Mouse (Mus musculus) cerebellum, adult (tissue): ENCODE data around the gene Smim22.

Experiments
- ATAC-seq: cut with Nextera tagmentation; 2 replicates; pipeline ENCODE4 v1.9.2; 2017; ENCODE audit warnings: mild to moderate bottlenecking, moderate library complexity, mixed read lengths; ENCODE audit not compliant: insufficient number of reproducible peaks, low FRiP score, low TSS enrichment

Gene Smim22

DNA sequence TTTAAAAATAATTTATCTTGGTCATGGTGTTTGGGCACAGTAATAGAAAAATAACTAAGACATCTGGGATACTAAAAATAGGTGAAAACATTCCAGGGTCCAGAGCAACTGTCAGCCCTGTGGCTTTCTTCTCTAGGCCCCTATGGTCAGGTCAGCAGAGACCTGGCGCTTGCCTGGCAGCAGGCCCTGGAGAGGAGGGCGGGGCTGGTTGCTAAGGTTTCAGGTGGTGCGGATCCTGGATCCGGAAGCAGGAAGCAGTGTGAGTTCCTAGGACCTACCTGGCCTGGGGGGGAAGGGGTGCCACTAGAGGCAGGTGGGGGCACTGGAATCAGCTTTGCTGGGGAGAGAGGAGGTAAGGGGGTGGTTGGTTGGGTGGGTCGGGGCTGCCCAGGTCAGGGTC lies at the start of gene Smim22:
TSS of gene Smim22 (plus strand) at position 222 of the 400 bp plus-strand sequence.
- no peak for ATAC-seq

DNA sequence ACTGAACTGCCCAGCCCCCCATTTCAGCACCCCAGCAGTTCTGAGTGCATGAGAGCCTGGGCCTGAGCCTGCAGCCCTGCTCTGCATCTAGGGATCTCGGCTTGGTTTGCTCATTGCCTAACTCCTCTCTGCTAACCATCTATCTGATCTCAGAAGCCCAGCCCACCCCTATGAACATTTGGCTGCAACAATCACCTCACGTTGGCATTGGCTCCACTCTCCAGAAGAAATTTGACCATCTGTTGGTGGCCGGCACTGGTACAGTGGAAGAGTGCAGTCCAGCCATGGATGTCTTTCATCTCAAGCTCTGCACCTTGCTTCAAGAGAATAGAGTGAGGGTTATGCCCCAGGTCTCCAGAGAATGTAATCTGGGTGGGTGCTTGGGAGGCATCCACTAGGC lies 49.6 kb upstream of the Smim22 start:
- peak; percentile 74 for ATAC-seq

DNA sequence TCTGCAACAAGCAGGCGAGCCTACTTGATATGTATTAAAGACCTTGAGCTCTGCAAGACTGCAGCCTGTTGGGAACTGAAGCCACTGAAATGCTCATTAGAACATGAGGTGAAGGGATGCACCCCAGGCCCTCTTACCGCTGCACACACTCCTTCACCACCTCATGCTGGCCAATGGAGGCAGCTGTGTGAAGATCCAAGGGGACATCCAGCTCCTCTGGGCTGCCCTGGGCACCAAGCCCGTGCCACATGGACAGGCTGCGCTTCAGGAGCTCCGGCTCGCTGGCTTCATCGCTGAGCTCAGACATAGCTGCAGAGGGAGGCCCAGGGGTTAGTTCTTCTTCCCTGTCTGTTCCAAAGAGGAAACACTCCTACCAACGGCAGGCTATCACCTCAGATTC lies 46.8 kb upstream of the Smim22 start:
- ATAC-seq, result no peak

DNA sequence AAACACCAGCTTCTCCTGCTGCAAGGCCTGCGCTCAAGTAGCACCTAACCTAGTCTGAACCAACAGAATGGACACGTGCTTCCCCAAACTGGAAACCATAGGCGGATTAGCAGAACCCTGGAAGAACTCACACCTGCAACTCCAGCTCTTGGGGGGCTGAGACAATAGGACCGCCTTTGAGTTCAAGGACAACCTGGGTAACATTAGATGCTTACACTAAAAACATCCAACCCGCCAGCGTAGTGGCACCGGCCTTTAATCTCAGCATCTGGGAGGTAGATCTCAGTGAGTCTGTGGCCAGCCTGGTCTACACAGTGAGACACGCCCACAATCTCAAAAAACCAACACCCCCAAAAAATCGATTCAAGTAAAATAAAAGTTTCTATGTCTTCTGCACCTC lies 43.7 kb upstream of the Smim22 start:
- ATAC-seq, result no peak

DNA sequence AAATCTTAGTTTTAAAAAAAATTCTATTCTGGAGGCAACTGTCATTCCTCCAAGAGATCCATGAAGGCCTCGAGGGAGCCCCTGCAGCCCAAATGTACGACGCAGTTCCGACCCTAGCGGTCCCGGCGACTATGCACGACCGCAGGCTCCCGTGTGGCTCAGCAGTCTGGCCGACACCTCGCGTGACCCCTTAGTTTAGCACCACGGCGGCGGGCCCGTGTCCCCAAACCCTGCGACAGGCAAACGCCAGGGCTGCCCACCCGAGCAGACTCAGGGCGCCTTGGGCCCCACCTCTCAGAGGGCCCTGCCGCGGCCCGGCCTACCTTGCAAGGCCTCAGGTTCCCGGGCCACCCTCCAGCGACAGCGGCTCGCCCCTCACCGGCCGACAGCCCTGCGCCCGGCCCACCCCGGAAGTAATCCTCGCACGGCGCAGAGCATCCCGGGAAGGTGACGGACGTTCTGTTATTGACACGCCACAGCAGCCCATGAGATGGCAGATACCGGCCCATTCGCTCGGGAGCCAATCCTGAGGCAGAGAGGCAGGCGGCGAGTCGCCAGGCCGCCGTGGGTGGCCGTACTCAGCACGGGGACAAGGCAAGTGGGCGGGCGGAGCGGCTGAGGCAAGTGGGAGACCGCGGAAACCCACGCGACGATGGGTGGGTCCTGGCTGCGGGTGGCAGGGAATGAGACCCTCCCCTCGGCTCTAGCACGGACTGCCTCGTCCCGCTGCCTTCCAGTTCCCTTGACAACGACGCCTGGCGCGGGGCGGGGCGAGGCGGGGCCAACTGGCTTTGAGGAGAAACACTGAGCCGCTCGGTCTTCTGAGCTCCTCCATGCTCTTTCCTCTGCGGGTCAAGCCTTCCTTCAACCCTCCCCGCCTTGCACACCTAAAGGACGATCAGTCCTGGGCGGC lies 43.0 kb upstream of the Smim22 start, which contains the start of gene Anks3:
TSS of gene Anks3 (minus strand) at position 409 of the 913 bp plus-strand sequence.
- peak; percentile 94 for ATAC-seq

DNA sequence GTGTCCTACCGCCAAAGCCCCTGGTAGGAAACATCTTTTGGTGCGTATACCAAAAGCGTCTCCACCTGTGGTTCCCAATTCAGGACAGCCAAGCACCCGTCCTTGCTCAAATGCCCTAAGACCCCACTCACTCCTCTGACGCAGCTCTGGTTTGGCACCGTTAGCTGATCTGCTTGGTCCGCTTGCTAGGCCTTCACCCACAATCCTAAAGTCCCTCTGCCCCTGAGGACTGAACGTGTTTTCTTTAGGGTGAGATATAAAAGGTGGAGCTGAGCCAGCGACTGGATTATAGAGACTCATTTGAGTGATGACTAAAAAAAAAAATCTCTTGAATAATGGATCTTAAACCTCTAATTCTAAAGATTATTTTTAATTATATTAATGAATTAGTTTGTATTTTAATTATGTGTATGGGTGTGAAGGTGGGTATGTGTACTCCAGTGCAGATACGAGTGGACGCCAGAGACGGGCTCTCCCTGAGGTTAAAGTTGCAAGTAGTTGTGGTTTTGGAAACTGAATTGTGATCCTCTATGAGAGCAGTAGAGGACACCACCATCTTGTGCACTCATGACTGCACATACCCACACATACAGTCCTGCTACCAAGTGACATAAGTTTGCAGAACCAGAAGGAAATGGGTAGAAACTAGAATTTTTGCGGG lies 42.2 kb upstream of the Smim22 start:
- no peak for ATAC-seq

DNA sequence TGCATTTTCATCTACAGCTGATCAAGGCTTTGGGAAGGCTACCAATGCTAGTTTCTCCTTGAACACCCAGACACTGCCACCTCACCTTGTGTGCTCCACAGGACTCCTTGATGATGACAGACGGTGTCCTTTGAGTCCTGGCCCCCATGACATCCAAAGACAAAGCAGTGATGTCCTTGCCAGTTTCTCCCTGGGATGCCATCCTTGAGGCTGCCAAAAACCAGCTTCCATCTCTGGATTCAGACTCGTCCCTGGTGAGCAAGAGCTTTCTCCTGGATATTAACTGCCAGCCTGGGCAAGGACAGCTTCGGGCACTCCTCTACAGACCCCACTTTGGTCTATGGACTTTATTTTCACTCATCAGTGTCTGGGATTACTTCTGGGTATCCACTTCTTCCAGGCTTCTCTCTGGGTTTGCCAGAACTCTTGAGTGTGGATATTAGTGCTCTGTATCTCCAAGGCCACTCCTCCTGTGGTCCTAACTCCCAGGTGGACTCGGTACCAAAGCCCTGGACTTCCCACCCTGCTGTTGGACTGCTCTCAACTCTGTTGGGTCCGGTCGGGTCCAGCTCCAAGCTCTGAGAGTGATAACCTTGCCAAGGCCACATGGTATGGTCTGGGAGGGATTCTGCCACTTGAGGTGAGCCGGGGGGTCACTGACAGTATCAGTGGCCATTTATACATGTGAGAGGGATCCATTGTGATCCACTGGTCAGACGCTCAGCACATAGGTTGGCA lies 41.5 kb upstream of the Smim22 start:
- no peak for ATAC-seq

DNA sequence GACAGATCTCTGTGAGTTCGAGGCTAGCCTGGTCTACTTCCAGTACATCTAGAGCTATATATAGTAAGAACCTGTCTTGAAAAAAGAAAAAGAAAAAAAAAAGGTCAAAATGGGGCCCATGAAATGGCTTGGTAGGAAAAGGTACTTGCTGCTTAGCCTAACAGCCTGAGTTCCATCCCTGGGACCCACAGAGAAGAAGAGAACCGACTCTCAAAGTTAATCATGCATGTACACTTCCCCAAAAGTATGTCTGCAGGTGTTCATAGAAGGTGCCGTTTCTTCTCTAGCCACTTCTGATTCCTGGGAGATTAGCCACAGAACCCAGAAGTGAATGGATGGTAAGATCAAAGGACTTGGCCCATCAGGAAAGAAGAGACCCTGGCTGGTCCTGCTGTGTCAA lies 38.7 kb upstream of the Smim22 start:
- no peak for ATAC-seq

DNA sequence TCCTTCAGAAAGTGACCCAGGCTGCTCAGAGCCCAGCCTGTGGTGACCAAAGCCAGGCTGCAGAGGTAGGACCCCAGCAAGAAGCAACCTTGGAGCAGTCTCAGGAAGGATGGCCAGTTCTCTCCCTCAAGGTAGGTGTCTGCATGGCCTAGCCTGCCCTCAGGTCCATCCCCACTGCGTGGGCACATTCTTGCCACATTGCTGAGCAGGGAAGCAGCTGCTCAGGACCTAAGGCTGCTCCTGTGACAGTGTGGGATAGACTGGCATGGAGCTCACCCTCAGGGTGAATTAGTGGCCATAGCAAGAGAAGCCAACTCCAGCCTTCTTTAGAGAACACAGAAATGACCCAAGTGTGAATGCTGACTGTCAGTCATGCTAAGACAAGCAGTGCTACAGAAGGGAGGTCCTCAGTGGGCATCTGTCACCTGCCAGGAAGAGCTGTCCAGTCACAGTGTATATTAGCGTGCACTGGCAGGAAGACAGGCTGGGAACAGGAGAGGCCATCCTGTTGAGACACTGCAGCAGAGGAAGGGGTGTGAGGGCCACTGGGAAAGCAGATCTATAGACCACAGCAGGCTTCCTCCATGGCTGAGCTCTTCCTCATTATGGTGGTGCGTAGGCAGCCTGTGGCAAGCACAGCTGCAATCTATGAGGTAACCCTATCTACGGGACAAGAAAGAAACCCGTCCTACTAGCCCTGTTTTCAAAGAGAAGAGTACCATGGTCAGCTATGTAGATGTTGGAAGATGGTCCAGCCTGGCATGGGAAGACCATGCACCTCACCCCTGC lies 37.8 kb upstream of the Smim22 start:
- ATAC-seq, result no peak

DNA sequence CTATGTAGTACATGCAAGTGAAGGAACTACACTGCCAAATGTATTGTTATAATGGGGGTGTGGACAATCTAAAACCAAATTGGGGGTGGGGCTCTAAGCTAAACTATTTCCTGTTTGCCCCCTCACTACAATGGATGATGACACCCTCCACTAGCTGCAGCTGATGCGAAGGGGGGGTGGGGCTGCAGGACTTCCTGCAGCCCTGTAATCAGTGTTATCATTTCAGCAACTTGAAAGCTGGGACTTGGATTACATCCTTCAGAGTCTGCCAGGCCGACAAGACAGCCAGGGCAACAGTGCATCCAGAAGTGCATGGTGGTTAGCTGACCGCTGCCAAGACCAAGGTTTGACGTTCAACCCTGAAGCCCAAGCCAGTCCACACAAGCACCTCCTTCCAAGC lies 35.5 kb upstream of the Smim22 start:
- ATAC-seq, result no peak

DNA sequence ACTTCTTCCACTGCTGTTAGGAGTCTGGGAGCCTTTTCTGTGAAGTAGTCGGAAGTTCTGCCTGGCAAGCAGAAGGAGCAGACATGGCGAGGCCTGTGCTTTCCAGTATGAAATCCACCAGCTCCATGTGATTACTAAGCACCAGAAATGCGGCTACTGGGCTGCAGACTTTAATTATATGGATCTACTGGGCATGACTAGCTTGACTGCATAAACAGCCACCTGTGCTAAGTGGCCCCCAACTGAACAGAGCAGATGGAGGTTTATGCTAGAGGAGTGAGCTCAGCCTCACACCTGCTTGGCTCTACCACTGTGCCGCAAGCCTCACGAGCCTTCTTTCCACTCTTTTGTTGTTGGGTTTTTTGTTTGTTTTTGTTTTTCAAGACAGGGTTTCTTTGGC lies 32.6 kb upstream of the Smim22 start:
- no peak for ATAC-seq

DNA sequence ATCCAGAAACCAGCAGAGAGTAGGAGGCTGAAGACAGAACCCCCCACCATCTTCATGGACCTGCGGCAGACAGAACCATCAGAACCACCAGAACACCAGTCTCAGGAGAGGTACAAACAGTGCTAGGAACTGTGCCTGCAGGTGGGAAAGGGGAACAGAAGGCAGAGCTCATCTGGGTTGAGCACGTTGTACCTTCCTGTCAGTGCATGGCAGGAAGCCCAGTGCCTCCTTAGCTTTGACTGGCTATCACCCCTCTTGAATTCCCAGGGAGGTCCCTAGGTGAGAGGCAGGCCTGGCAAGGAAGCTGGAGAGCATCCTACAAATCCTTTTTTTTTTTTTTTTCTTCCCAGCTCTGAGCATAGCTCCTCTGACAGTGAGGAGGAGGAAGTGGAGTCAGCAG lies 30.9 kb upstream of the Smim22 start:
- peak; percentile 32; the same call in 1 of the 2 replicates for ATAC-seq

DNA sequence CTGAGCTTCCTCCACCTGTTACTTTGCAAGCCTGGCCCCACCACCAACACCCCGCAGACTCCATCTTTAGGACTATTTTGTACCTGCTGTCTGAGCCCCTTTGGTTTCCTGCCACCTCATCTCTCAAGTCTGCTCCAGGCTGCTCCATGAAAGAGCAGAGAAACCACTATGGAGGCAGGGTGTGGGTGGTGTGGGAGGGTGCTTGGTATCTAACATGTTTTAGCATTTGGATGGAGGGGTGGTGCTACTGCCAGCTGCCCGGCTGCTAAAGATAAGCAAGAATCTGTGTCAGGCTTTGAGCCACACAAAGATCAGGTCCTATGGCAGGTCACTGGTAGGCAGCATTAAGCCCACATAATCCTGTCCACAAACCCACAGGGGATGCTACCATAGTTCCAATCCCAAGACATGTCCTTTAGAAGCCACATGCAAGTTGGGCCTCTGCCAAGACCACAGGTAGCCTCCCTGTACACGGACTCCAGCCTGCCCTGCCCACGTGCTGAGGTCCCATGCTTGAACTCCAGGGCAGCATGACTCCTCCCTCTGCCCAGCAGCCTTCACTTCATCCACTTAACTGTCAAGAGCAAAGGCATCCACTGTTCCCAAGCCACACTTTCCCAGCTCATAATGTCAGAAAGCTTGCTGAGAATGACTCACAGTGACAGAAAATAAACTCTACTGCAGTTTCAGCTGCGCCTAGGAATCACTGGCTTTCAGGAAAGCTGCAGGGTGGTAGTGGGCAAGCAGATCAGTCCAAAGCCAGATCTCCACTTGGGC lies 28.6 kb upstream of the Smim22 start:
- ATAC-seq, result no peak

DNA sequence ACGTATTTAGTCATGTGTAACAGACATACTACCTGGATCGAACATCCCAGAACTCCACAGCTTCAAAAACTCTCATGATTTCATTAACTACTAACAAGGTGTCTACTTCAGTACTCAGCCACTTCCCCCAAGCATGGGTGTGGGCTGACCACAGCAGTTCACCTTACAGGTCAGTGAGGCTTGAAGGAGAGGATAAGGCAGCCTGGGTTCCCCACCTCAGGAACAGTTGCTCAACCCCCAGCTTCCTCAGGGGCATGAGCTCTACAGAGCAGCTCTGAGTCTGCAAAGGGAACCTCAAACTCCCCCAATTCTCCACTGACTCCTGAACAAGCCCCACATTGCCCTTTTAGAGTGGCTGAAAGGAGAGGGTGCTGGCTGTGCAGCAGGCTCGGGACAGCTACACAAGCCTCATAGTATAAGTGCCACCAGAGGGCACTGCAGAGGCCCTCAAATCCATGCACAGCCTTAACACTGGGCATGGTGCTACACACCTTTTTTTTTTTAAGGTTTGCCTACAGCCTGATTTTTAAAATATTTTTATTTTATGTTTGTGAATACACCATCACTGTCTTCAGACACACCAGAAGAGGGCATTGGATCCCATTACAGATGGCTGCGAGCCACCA lies 27.2 kb upstream of the Smim22 start:
- no peak for ATAC-seq

DNA sequence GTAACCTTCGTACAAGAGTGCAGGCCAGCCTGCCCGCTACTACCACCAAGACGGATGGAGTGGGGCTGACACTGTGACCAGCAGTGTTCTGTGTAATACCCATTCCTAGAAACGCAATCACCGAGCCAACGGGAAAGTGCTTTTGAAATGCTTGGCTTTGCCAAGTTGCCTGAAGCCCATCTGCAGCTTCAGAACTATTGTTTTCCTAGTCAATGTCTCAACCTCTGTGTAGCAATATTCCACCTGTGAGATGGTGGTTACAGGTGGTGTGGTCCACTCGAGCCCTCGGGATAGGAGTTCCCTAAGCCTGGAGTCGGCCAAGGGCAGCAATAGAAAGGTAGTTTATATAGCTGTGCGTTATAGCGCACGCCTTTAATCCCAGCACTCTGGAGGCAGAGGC lies 22.4 kb upstream of the Smim22 start:
- no peak for ATAC-seq

DNA sequence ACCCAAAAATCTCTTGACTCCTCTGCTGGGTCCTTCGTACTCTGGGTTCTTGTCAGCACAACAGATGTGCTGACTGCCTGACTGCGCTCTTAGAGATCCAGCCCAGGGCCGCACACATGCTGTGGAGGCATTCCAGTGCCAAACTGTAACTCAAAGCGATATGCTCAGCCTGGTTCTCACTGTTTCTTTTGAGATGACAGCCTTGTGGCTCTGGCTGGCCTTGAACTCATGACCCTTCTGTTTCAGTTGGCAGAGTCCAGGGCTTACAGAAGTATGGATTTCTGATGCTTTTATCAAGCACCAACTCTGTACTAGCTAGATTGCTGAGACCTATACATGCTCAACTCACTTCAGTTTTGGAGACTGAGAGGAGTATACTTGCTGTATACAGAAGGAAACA lies 13.8 kb upstream of the Smim22 start:
- ATAC-seq, result no peak

DNA sequence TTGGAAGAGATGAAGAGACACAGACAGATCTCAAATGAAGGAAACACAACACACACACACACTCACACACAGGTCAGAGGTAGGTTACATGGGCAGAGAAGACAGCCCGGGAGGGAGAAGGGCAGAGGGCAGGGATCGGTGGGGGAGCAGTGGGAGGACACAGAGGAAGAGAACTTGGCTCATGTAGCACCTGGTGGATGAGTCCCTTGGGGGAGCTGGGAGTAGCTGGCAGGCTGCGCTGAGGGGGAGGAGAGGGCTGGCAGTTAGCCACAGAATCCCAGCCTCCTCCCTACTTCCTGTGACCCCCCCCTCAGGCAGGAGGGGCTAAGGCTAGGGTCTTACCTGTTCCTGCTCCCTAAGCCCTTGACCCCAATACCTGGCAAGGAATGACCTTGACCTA lies 9.5 kb upstream of the Smim22 start, which contains the start of gene Sept12:
TSS of gene Sept12 (minus strand) at position 300 of the 400 bp plus-strand sequence.
- ATAC-seq, result no peak

DNA sequence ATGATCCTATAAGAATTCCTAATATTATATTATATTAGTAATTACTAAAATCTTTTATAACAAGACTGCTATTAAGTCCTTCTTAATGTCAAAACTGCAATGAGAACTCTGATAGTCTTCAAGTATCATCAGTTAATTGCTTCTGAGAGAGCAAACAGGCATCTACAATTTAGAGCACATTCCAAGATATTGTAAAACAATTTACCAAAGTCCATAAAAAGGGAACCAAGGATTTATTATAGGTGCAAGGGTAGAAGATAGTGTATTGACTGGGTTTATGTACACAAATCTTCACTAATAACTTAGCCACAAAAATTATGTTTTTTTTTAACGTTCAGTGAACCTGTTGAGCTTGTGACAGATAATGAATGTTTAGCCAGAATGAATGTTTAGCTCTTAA lies 8.1 kb upstream of the Smim22 start:
- no peak for ATAC-seq

DNA sequence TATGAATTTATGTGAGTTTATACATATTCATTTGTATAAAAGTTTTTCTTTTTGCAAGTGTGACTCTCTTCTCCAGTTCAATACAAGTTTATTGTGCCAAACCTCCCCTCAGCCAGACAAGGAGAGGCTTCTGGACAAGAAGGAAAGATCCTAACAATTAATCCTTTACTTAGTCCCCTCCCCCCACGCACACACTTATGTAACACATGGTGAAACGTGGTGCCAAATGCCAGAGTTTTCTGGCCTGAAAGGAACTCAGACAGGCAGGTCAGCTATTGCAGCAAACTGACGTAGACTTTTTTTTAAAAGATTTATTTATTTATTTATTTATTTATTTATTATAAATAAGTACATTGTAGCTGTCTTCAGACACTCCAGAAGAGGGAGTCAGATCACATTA lies 6.5 kb upstream of the Smim22 start:
- ATAC-seq, result no peak
